Mouse (Mus musculus) 3134 (cell line): Measurements from ENCODE around the gene Slc16a14.
"Not testable (repeated sequence)": the region's sequence is repeated elsewhere in the genome, so short reads cannot be mapped to it uniquely, and the experiment has no call there.

ENCODE experiments used
- DNase-seq: peaks from one replicate; pipeline ENCODE4 v3.0.0-alpha.2; 2011; ENCODE audit warnings: low spot score; ENCODE audit not compliant: insufficient read length; ENCODE audit errors: extremely low read depth

Gene Slc16a14

DNA sequence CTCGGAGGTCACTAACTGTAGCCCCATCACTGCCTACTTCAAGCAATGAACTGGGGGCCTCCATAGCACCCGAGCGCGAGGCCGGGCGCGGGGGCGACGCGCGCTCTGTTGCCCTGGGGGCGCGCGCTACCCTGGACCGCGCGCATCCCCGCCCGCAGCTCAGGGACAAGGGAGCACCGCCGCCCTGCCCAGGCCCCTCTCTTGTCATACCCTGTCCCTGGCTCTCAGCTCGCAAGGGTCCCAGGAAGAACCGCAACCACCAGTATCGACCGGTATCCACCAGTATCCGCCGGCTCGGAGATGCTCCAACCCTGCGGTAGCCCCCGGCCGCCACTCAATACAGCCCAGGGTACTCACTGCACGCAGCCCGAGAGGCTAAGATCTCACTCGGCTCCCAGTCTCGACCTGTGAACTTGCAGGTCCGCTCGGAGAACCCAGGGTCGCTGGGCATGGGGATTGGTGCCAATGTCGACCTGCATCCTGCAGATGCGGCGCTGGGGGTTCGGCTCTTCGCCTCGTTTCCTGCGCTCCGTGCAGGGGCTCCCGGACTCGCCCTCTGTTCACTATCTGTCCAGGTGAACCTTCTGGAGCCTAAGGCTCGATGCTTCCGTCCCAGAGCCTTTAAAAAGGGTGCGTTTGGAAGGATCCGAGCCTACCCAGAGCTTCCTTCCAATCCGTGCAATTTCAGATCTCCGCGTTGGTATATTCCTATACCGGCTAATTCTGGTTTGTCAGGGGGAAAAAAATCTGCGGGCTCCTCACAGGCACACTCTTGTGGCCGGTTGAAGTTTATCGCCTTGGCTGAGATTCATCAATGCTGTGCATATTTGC is at the start of gene Slc16a14:
TSS of gene Slc16a14 (minus strand) at position 632 of the 831 bp plus-strand sequence.
- DNase-seq, result no peak

DNA sequence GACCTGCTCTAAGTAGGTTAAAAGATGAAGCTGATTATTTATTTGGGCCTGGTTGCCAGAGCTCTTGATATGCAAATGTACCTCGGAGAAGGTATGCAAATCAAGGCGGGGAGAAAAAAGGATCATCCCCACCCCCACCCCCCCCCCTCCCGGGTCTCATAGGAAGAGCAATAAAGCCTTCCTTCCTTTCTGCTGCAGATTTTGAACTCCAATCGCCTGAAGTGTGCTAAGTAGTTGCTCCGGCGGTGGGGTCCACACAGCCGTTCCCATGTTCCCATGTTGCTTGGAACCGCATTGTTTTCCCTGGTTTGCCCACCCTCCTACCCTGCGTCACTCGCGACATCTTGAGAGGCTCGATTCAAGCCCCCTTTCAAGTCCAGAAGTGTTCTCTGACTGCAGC is 26.8 kb upstream of the Slc16a14 start:
- not testable (repeated sequence) for DNase-seq

DNA sequence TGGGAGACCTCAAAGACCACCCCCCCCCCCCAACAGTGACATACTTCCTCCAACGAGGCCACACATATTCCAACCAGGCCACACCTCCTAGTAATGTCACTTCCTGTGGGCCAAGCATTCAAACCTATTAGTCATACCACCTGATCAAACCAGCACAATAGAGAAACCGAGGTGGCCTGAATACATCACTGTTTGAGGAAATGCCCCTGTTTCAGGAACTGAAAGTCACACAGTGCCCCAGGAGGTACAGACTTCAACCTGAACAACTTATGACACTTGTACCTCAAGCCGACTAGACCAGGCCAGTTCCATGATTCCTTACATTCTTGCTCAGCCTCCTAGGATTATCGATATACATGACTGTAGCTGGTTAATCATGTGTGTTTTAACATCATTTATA is 22.8 kb upstream of the Slc16a14 start:
- not testable (repeated sequence) for DNase-seq

DNA sequence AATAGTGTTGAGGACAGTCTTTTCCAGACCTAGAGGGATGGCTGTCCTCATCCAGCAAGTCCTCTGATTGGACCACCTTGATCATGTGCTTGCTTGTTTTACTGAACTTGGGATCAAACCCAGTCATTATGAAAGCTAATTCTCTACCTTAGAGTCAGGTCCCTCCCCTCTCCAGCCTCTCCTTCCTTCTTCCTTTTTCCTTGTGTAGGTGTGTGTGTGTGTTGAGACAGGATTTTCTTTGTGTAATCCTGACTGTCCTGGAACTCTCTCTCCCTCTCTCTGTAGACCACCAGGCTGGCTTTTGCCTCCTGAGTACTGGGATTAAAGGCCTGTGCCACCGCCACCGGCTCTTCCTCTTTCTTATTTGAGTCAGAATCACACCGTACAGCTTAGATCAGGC is 21.8 kb upstream of the Slc16a14 start:
- not testable (repeated sequence) for DNase-seq

DNA sequence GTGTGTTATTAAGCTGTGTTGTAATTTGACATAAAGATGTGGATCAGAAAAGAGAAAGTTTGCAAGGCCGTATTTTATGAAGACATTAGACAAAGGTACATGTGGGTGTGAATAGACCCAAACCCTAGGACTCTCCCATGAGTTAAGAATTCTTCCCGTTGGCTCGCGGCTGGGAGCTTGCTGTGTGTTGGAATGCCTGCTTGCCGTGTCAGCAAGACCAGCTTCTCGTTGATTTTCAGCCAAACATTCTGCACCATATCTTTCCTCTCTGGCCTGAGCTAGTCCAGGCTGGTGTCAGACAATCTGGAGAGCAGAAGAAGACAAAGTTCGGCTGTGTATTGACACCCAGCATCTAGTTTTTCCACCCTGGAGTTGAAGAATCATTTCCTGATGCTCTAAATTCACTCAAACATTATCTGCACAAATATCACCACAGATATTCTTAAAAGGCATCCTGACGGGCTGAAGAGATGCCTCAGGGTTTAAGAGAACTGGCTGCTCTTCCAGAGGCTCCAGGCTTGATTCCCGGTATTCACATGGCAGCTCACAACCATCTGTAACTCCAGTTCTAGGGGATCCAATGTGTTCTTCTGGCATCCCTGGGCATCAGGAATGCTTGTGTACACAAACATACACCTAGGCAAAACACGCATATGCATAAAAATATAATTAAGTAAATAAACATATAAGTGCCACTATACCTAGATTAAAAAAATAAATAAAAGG is 17.7 kb upstream of the Slc16a14 start:
- no peak for DNase-seq

DNA sequence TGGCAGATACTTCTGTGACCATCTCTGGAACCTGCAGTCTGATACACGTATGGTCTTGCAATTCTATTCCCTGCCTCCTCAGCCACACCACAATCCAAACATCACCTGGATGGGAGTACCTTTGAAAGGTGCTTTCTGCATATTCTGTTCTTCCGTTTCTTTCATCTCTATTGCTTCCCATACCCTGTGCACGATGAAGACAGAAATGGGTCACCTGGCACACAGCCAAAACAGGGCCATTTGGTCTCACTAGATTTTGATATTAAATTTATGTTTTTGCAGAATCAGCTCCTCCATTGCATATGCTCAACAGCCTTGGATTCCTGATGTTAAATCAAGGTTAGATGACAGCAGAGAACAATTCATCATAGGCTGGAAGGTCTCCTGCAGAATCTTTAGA is 16.6 kb upstream of the Slc16a14 start:
- DNase-seq, result no peak

DNA sequence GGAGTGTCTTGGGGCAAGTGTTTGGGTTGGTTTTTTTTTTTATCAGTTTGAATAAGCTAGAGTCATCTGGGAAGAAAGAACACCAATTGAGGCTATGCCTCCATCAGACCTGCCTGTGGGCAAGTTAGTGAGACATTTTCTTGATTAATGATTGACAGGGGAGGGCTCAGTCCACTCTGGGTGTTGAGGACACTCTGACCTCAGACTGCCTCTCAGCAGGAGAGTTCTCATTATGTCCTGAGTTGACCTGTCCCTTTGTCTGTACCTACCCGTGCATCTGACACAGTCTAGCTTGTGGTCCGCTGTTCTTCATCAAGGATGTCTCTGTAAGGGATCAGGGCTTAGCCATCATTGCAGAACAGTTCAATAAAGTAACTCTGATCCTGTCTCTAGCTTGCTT is 12.5 kb upstream of the Slc16a14 start:
- no peak for DNase-seq

DNA sequence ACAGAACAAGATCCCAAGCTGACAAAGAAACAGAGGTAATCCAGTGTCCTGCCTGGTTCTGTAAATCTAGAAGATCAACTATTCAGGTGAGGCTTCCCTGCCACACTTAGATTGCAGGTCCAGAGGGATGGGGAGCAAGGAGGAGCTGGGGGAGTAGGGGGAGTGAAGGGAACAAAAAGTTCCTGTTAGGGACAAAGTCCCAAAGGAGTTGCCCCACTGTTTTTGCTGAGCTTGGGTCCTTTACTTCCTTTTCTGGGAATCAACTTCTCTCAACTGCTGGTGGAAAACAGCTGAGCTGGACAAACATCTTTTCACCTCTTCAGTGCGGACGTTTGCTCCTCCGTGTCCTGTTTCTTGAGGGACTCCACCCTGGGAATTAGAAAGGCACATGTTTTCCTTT is 11.0 kb upstream of the Slc16a14 start:
- no peak for DNase-seq

DNA sequence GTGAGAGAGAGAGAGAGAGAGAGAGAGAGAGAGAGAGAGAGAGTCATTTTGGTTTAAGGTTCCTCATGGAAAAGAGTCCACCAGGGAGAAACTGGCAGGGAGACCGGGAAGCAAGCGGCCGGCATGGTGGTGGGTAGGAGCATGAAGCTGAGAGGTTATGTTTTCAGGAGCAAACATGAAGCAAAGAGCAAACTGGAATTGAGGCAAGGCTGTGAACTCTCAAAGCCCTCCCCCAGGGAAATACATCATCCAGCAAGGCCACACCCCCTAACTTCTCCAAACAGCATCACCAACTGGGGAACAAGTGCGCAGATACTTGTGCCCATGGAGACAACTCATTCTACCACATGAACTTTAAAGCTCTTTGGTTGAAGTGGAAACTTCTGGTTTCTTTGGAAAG is 8.6 kb upstream of the Slc16a14 start:
- no peak for DNase-seq

DNA sequence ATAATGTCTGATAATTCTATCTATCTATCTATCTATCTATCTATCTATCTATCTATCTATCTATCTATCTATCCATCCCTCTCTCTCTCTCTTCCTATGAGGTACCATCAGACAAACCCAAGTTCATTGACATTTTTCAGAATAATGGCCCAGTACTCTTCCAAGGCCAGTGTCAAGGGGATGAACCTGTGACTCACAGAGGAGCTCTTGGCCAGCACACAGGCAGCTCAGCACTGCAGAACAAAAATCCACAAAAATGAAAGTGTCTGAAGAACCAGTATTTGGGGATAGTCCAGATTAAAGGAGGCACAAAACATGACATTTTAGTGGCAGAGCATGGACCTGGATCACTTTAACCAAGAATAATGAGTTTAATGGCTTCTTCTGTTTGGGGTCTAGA is 7.7 kb upstream of the Slc16a14 start:
- no peak for DNase-seq

DNA sequence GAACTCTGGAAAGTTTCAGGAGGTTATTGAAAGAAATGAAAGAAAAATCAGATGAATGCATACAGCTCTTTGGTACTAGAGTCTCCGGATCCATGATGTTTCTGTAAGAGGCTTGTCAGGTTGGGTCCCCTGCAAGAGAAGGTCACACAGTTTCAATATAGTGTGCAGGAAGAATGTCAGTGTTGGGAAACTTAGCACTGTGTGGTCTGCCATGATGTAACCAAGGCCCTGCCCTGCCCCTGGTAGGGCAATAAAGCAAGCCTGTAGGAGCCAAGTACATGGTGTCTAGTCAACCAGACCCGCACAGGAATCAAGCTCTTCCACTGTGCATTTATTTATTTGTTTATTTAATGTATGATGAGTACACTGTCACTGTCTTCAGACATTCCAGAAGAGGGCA is 5.4 kb upstream of the Slc16a14 start:
- DNase-seq, result no peak

DNA sequence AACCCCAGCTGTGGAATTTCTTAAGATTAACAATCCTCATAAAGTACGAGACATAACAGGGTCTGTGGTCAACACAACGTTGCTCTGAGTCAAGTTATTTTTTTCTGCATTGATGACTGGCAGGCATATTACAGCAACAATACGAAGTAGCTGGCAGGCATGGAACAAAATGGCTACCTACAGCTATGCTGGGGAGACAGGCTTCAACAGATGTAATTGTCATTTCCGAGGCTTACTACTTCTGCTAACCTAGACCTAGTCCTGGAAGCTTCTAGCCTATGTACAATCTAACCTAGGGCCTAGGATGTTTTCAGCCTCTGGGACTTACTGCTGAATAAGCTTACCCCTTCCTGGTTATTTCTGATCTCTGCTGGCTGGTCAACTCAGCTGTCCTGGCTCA is 4.5 kb upstream of the Slc16a14 start:
- DNase-seq, result no peak

DNA sequence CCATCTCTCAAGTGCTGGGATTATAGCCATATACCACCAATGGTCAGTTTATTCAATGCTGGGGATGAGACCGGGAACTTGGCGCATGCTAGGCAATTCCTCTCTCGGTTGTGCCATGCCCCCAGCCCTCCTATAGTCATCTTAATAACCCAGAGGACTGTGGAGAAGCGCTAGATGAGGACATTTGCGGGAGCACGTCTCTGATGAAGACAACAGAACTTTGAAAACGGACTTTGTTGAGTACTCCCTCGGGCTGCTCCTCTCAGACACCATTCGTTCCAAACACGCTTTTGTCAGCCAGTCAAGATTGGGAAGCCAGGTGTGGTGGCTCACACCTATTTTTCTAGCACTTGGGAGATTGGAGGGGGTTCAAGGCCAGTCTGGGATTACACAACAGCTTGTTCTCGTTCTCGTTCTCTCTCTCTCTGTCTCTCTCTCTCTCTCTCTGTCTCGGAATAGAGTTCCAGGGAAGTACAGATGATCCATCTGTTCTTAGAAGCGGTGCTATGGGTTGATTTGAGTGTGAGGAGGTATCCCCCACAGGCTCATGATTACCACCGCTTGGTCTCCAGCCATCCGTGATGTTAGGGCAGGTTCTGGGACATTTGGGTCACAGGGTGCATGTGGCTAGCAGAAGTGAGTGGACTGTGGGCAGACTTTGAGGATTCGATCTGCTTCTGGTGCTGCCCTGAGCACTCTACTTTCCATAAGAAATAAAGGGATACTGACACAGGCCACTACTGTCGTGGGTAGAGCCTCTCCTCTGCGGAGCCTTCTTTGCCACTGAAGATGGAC is 2.0 kb upstream of the Slc16a14 start:
- no peak for DNase-seq

DNA sequence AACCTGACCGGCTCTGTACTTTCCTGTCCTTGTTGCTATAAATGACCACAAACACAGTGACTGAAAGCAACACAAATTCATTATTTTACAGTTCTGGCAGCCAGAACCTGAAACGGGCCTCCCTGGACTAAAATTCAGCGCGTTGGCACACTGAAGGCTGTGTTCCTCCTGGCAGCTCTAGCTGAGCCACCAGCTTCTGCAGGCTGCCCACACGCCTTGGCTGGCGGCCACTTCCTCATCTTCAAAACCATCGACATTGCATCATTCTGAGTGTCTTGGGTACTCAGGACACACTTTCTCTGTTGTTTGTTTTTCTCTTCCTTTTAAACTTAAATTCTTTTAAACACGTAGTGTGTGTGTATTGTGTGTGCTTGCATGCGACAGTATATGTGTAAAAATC is 734 bp upstream of the Slc16a14 start:
- DNase-seq, result peak; percentile 64

DNA sequence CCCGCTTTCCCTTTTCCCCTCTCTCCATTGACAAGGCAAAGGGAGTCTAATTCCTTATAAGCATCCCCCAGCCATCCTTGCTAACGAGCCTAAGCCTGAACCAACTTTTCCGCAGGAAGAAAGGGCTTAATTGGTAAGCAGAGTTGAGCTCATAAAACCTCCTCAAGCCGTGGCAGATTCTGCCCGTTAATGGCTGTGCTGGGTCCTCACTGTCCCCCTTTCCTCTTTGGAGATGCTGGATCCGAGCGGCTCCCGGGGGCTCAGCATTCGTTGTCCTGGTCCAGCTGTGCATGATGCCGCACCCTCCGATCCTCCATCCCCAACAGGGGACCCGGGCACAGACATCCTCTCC is 807 bp downstream of the Slc16a14 start:
- no peak for DNase-seq

DNA sequence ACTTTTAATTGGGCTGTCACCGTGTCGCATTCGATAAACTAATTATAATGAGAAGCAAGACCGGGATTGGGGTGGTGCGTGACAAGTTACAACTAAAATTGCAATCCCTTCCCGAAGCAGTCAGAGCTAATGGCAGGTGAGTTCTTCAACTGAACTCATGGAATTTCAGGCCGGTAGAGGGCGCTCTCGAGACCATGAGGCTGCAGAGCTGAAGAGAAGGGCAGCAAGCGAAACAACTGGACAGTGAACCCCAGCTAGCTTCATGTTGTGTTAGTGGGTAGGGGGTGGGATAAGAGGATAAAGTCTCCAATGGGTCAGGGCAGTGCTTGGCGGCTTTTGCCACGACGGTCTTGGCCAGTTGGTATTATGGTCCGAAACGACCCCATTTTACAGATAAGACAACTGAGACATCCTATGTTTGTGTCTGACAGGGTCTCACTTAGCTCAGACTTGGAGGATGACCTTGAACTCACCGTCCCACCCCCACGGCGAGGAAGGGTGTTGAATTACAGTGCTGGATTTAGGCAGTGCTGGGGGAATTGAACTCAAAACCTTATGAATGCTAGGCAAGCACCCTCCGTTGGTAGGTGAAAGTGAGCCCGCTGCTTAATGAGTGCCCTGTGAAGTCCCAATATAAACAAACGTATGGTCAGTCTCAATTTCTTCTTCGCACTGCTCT is 1.3 kb downstream of the Slc16a14 start:
- no peak for DNase-seq

DNA sequence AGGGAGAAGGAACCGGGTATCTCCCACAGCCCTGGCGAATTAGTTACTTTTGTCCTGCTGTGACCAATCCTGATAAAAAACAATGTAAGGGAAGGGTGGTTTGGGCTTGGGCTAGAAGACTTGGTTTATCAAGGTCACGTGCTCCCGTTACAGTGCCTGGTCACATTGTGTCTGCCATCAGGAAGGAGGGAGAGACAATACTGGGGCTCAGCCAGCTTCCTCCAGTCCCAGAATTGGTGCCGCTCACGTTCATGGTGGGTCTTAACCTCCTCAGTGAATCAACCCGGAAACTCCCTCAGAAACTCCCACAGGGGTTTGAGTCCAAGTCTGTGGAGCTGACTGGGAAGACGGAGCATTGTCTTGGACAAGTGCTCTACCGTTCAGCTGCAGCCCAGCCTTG is 9.3 kb downstream of the Slc16a14 start:
- no peak for DNase-seq

DNA sequence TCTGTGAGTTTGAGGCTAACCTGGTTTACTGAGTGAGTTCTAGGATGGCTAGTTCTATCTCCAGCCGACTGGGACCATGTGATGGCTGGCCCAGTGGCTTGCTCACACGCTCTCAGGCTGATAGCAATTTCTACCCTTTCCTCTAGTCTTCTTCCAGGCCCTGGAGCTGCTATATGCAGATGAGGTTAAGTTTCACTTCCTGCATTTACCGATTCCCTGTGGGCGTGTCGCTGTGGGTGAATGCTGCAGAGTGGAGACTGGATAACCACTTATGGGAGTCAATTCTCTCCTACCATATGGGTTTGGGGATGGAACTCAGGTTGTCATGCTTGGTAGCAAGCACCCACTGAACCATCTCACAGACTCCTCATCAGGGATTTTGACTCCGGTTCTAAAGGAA is 10.8 kb downstream of the Slc16a14 start:
- no peak for DNase-seq

DNA sequence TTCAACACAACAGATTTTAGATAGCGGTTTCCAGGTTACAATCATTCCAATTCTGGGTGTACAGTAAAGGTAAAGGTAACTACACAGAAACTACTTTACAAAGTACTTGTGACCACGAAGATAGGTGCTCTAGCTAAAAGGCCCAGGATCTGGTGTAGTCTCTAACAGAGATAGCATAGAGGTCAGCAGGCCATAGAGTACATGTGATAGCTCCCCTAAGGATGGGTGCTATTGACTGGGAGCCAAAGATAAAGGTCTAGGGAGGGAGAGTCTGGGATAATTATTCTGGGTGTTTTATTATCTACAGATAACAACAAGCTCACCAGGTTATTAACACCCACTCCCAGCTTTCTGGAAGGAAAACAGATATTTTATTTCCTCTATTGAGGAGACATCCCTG is 11.5 kb downstream of the Slc16a14 start:
- no peak for DNase-seq

DNA sequence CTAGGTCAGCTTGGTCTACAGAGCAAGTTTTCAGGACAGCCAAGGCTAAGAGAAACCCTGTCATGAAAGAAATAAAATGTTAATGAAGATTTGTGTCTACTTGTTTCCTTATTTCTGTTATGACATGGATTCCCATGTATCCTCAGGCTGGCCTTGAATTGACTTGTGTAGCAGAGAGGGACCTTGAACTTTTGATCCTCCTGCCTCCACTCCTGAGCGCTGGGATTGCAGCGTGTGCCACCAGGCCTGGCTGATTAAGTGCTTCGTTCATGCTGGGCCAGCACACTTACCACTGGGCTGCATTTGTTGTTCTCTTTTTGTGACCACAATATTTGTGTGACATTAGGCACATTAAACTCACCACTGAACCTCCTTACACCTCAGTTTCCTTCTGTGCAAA is 16.1 kb downstream of the Slc16a14 start:
- DNase-seq, result no peak

DNA sequence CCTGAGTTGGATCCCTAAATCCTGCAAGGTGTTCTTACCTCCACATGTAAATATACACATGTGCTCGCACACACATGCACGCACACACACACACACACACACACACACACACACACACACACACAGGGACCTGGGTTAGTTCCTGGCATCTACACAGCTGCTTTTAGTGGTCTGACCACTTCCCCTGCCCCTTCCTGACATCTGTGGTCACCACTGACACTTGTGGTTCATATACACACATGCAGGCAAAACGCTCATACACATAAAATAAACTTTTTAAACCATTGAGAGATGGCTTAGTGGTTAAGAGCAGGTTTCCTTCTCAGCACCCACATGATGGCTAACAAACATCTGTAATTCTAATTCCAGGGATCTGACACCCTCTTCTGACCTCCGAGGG is 19.9 kb downstream of the Slc16a14 start:
- no peak for DNase-seq
